Mouse (Mus musculus): Measurements from ENCODE around the gene Megf8. TPM values are rescaled to one million over a fixed set of nuclear protein-coding genes. Genes with fewer than 3 reads are reported as not detected.

Gene Megf8
- polyA plus RNA-seq, 1 experiment from 2014 or later = 16.6 TPM

GRCm38 (mm10) chr7:25412833-25413441 lies 96.0 kb downstream of the Megf8 start, which contains the start of gene Cxcl17:
TSS of gene Cxcl17 (minus strand) at chr7:25412886.
- Histone ChIP-seq H3K4me1 (peaks cover 6% of the 10 kb centered on the region), H3K27ac (no peak within 1 kb of the TSS), H3K4me3 (no peak within 1 kb of the TSS), H3K27me3 (ENCODE audit: poor library complexity, severe bottlenecking) (no peaks in the 10 kb centered on the region), H3K36me3 (replicated peaks) (no peaks in the 10 kb centered on the region), H3K9me3 (no peaks in the 10 kb centered on the region)
- 58% methylated on average over 7 of the region's 7 CpGs for WGBS
- DNase-seq (ENCODE audit: extremely low spot score, low spot score) = no peak

Other genes with a start within 250 kb of the Megf8 start
- 4.4 and 6.8 TPM in 2 replicates for gene Grik5, start 244.8 kb upstream of the Megf8 start, polyA plus RNA-seq (2016; fragmentation: Nextera tagmentation; extraction: Ambion mirVana)
- gene Zfp574, start 244.6 kb upstream of the Megf8 start, polyA plus RNA-seq (2016; fragmentation: Nextera tagmentation; extraction: Ambion mirVana) = 41.5 and 42.5 TPM in 2 replicates
- 5.5 and 7.0 TPM in 2 replicates for gene Pou2f2, start 137.4 kb upstream of the Megf8 start, polyA plus RNA-seq (2016; fragmentation: Nextera tagmentation; extraction: Ambion mirVana)
- gene Dedd2, start 96.5 kb upstream of the Megf8 start, polyA plus RNA-seq (2016; fragmentation: Nextera tagmentation; extraction: Ambion mirVana) = 8.8 and 10.7 TPM in 2 replicates
- gene Zfp526, start 95.7 kb upstream of the Megf8 start, polyA plus RNA-seq (2016; fragmentation: Nextera tagmentation; extraction: Ambion mirVana) = 2.6 and 2.9 TPM in 2 replicates
- 10.7 and 10.8 TPM in 2 replicates for gene Gsk3a, start 79.3 kb upstream of the Megf8 start, polyA plus RNA-seq (2016; fragmentation: Nextera tagmentation; extraction: Ambion mirVana)
- 8.4 and 10.1 TPM in 2 replicates for gene Erf, start 66.4 kb upstream of the Megf8 start, polyA plus RNA-seq (2016; fragmentation: Nextera tagmentation; extraction: Ambion mirVana)
- gene Cic, start 49.5 kb upstream of the Megf8 start, polyA plus RNA-seq (2016; fragmentation: Nextera tagmentation; extraction: Ambion mirVana) = 19.4 and 20.6 TPM in 2 replicates
- gene Pafah1b3, start 19.2 kb upstream of the Megf8 start, polyA plus RNA-seq (2016; fragmentation: Nextera tagmentation; extraction: Ambion mirVana) = 246 and 257 TPM in 2 replicates
- 1.4 and 1.7 TPM in 2 replicates for gene Prr19, start 15.8 kb upstream of the Megf8 start, polyA plus RNA-seq (2016; fragmentation: Nextera tagmentation; extraction: Ambion mirVana)
- 1.3 and 1.8 TPM in 2 replicates for gene Tmem145, start 11.1 kb upstream of the Megf8 start, polyA plus RNA-seq (2016; fragmentation: Nextera tagmentation; extraction: Ambion mirVana)
- gene Cnfn, start 52.6 kb downstream of the Megf8 start, polyA plus RNA-seq (2016; fragmentation: Nextera tagmentation; extraction: Ambion mirVana) = not detected in 2 replicates
- 7.4 and 7.5 TPM in 2 replicates for gene Lipe, start 81.5 kb downstream of the Megf8 start, polyA plus RNA-seq (2016; fragmentation: Nextera tagmentation; extraction: Ambion mirVana)
- 0.43 and 0.71 TPM in 2 replicates for gene Cxcl17, start 95.7 kb downstream of the Megf8 start, polyA plus RNA-seq (2016; fragmentation: Nextera tagmentation; extraction: Ambion mirVana)
- 0.81 and 0.91 TPM in 2 replicates for gene Ceacam1, start 160.4 kb downstream of the Megf8 start, polyA plus RNA-seq (2016; fragmentation: Nextera tagmentation; extraction: Ambion mirVana)
- not detected in 2 replicates for gene Ceacam2, start 222.7 kb downstream of the Megf8 start, polyA plus RNA-seq (2016; fragmentation: Nextera tagmentation; extraction: Ambion mirVana)

Data from forebrain, embryonic 10.5 days (tissue).